Mouse (Mus musculus) embryonic fibroblast, embryonic 13.5 days (primary cell): ENCODE measurements around the gene Tspan3. TPM values are rescaled to one million over a fixed set of nuclear protein-coding genes. Genes with fewer than 3 reads are reported as not detected.

Experiments used
- H3K27ac ChIP-seq: 2 replicates; pipeline ENCODE4 v1.5.1; 2012; ENCODE audit warnings: low read length, control low read depth, inconsistent platforms; ENCODE audit not compliant: insufficient read depth
- H3K4me1 ChIP-seq: 2 replicates; pipeline ENCODE4 v1.6.1; 2011; ENCODE audit warnings: low read length; ENCODE audit not compliant: control insufficient read depth, insufficient read depth
- H3K4me3 ChIP-seq: 2 replicates; pipeline ENCODE4 v1.5.1; 2011; ENCODE audit warnings: mild to moderate bottlenecking, control low read depth, low read length; ENCODE audit not compliant: insufficient read depth
- CTCF ChIP-seq: IDR thresholded peaks from 2 replicates; pipeline ENCODE4 v1.5.1; 2011; ENCODE audit warnings: mild to moderate bottlenecking, control low read depth, low read length, moderate library complexity, borderline replicate concordance; ENCODE audit not compliant: insufficient read depth
- POLR2A ChIP-seq: IDR thresholded peaks from 2 replicates; pipeline ENCODE4 v1.6.1; 2011; ENCODE audit warnings: low read depth, mild to moderate bottlenecking, control low read depth, low read length, moderate library complexity
- polyA plus RNA-seq: library from polyadenylated mRNA; stranded (reverse); fragments of >200 nt; gene quantifications from 2 replicates; pipeline ENCODE4 v1.2.4, GENCODE M21; 2011; ENCODE audit warnings: low read depth; ENCODE audit not compliant: missing spikeins, insufficient read length

The Tspan3 gene
- polyA plus RNA-seq, 1 experiment, result 183 TPM

GRCm38 (mm10) chr9:56135590-56136197 is 29.6 kb downstream of the Tspan3 start:
- Histone ChIP-seq H3K4me1 (0 out of 2 replicates have a peak, but pooled peaks cover 3% of the 10 kb centered on the region), H3K4me3 (no peak overlapping the region), H3K27ac (no peak overlapping the region)
- TF ChIP-seq POLR2A, result no peak
- TF ChIP-seq CTCF, result no peak

DNA sequence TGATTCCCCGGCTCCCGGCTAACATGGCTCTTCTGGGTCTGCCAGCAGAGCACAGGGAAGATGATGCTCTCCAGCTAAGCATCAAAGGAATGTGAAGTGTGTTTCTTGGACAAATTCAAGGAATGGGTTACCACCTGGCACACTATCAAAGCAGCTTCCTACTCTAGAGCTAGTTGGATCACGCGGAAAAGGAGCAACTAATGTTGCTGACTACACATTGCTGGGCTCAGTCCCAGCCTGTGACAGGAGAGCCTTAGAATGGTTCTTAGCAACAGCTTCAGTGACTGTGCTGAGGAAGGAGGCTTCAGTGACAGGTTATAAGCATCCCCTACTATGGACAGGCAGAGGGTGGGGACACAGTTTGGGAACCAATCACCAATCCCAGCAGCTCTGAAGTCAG is 30.7 kb downstream of the Tspan3 start:
- Histone ChIP-seq H3K27ac (no peak overlapping the region), H3K4me1 (peaks cover 8% of the 10 kb centered on the region; the same call in 1 of the 2 replicates)

DNA sequence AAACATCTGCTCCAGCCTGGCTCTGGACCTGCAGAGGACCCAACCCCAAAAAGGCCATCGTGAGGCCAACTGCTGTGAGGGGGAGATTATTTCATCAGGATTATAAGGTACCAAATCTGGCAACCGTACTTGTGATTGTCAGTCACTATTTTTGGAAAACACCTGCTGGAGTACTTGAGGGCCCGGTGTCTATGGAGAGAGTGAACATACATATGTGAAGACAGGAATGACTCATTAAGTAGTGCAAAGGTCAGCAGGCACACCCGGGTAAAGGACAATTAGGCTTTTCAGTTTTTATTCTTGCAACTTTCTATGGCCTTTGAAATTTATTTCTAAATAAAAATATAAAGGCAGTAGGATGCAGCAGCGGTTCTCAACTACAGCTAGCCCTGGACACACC is 31.3 kb downstream of the Tspan3 start:
- H3K27ac ChIP-seq, result no peak overlapping the region
- no peak overlapping the region for H3K4me3 ChIP-seq

More for the DNA sequence above, 30.7 kb downstream of the Tspan3 start:
- no peak overlapping the region for H3K4me3 ChIP-seq
- TF ChIP-seq CTCF (no peak), POLR2A (no peak)

DNA sequence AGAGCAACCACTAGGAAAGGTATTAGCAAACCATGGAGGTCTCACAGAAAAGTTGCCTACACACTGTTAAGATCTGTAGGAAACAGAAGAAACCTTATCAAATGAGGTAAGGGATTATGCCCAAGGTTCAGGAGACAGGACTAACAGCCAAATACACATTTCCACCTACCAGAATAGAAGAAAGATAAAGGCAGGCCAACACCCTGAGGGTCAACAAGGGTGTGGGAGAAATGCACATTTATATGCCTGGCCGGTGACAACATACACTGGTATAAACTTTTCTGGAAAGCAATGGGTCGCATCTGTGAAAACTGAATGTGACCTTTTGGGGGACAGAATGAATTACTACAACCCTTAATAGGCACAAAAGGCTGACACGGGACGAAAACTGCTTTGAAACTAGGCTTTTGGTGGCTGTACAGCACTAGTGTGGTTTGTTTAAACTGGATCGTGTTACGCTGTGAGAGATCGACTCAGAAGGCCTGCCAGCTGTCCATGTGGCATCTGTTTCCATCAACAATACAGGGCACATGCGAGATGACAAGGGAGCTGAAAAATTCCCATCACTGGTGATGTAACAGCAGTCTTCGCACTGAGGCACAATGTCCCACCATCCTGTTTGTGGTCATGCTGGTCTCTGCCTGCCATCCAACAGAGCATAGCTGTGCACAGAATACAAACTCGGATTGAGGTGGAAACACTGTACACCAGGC is 33.3 kb downstream of the Tspan3 start:
- H3K4me3 ChIP-seq, result no peak overlapping the region
- H3K27ac ChIP-seq, result no peak overlapping the region
- TF ChIP-seq CTCF (no peak), POLR2A (no peak)
- peaks cover 11% of the 10 kb centered on the region; the same call in 1 of the 2 replicates for H3K4me1 ChIP-seq

More for the DNA sequence above, 31.3 kb downstream of the Tspan3 start:
- TF ChIP-seq POLR2A, result no peak
- TF ChIP-seq CTCF, result no peak
- H3K4me1 ChIP-seq, result peaks cover 11% of the 10 kb centered on the region; the same call in 1 of the 2 replicates

DNA sequence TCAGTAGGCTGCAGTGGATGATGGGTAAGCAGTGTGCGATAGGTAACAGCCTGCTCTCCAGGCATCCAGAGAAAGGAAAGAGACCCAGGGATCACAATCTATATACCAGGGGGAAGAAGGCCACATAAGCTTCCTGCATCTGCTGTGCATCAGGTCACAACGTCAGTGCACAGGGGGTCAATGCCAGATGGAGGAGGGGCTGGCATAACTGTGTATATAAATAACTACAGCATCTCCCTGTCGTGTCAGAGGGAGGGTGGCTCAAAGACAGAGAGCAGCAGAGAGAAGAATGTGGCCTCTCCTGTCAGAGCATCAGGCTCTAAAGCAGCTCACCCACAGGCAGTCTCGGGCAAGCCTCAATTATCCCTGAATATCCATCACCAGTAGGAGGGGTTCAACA is 34.7 kb downstream of the Tspan3 start:
- Histone ChIP-seq H3K27ac (no peak overlapping the region), H3K4me1 (peaks cover 11% of the 10 kb centered on the region; the same call in 1 of the 2 replicates), H3K4me3 (no peak overlapping the region)
- TF ChIP-seq CTCF (no peak), POLR2A (no peak)

GRCm38 (mm10) chr9:56129951-56130350 is 35.3 kb downstream of the Tspan3 start:
- H3K27ac ChIP-seq, result no peak overlapping the region
- H3K4me1 ChIP-seq, result peaks cover 11% of the 10 kb centered on the region; the same call in 1 of the 2 replicates
- no peak for TF ChIP-seq CTCF
- TF ChIP-seq POLR2A, result no peak
- H3K4me3 ChIP-seq, result no peak overlapping the region

DNA sequence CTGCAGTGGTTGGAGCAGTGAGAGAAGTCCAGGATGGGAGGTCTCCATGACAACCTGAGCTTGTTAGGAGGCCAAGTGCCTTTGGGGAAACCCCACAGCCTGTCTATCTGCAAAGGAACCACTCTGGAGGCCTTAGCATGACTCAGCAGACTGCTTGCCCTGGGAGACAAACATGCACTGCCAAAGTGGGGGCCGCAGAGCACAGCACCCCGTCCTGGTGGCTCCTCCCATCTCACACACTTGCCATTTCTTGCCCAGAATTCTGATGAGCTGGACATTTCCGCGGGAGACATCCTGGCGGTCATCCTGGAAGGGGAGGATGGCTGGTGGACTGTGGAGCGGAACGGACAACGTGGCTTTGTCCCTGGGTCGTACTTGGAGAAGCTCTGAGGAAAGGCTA is 36.9 kb downstream of the Tspan3 start:
- no peak overlapping the region for H3K4me3 ChIP-seq
- H3K4me1 ChIP-seq, result peaks cover 8% of the 10 kb centered on the region; the same call in 1 of the 2 replicates

DNA sequence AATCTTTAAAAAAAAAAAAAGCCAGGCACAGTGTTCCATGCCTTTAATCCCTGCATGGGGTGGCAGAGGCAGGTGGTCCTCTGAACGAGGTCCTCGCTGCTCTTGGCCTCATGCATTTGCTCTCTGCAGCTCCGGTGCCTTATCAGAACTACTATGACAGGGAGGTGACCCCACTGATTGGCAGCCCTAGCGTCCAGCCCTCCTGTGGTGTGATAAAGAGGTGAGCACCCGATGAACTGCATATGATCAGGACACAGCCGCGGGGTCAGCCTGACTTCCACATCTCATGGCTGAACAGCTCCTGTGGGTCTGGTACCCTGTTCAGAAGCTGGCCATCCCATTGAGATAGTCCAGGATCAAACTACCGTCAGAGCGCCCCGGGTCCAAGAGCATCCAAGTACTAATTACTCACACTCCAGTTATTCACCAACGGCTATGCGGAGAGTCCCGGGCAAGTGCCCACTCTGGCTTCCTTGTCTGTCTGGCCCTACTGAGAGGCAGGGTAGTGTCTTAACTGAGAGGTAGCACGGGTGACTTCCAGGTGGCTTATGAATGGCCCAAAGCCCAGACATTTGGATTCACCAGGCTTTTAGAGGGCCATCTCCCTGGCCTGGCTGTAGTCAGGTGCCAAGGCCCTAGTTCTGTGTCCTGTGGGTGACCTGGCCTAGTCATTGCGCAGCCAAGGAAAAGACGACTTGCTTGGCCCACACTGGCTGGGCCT is 38.7 kb downstream of the Tspan3 start:
- no peak overlapping the region for H3K27ac ChIP-seq
- peaks cover 10% of the 10 kb centered on the region for H3K4me1 ChIP-seq
- H3K4me3 ChIP-seq, result no peak overlapping the region
- TF ChIP-seq POLR2A, result no peak
- TF ChIP-seq CTCF, result no peak

More for the DNA sequence above, 36.9 kb downstream of the Tspan3 start:
- H3K27ac ChIP-seq, result peak overlapping the region; percentile 50; the same call in 1 of the 2 replicates
- no peak for TF ChIP-seq POLR2A
- TF ChIP-seq CTCF, result no peak

- TF ChIP-seq POLR2A (no peak), CTCF (no peak)
- Histone ChIP-seq H3K4me1 (peaks cover 4% of the 10 kb centered on the region), H3K27ac (no peak overlapping the region), H3K4me3 (no peak overlapping the region)
Measured at GRCm38 (mm10) chr9:56124561-56124960, 40.7 kb downstream of the Tspan3 start.

GRCm38 (mm10) chr9:56123613-56124012 is 41.7 kb downstream of the Tspan3 start:
- no peak overlapping the region for H3K4me3 ChIP-seq
- TF ChIP-seq POLR2A (no peak), CTCF (no peak)
- peaks cover 2% of the 10 kb centered on the region for H3K4me1 ChIP-seq
- H3K27ac ChIP-seq, result no peak overlapping the region
